7 mouse cellular contexts compared by ENCODE assay signal in genomic region chr2:179200495-179200894, GRCm38 (mm10).
DNase-seq lines count a peak whose midpoint lies in the region; ATAC-seq lines count a peak whose summit lies in the region.

No protein-coding gene starts in this region.

- no peak overlapping the region for H3K27ac ChIP-seq in embryonic facial prominence, embryonic 11.5 days (replicated peaks; ENCODE audit: low read depth, low read length)

- no peaks in the 10 kb centered on the region for H3K36me3 ChIP-seq in embryonic facial prominence, embryonic 11.5 days (replicated peaks; ENCODE audit: control insufficient read depth, insufficient read depth, low read depth, low read length)

- no peaks in the 10 kb centered on the region for H3K27me3 ChIP-seq in embryonic facial prominence, embryonic 11.5 days (ENCODE audit: control insufficient read depth, insufficient read depth, low read length)

- 9% methylated on average over 6 of the region's 6 CpGs for WGBS in embryonic facial prominence, embryonic 11.5 days

- H3K4me2 ChIP-seq in embryonic facial prominence, embryonic 11.5 days (ENCODE audit: low read depth, low read length), result no peak overlapping the region

- ATAC-seq in embryonic facial prominence, embryonic 11.5 days (replicated peaks; ENCODE audit: insufficient number of reproducible peaks, low FRiP score, low TSS enrichment, low read depth), result peak; percentile 59; the same call in 1 of the 2 replicates
- peak; percentile 64 for ATAC-seq in megakaryocyte progenitor cell, adult 5-6 weeks (replicated peaks; ENCODE audit: poor library complexity)
- no peak for ATAC-seq in frontal cortex, adult (ENCODE audit: low TSS enrichment)

- no peak overlapping the region for H3K9ac ChIP-seq in embryonic facial prominence, embryonic 11.5 days (replicated peaks; ENCODE audit: low read length)

- no peaks in the 10 kb centered on the region for H3K9me3 ChIP-seq in embryonic facial prominence, embryonic 11.5 days (replicated peaks; ENCODE audit: control insufficient read depth, low read length)

- H3K4me1 ChIP-seq in embryonic facial prominence, embryonic 11.5 days (ENCODE audit: control insufficient read depth, insufficient read depth, low read length), result no peaks in the 10 kb centered on the region

- peak; percentile 87 for DNase-seq in kidney, postnatal 10 days
- DNase-seq in kidney, adult 11 months, result no peak
- peak; percentile 4 to 29 for DNase-seq in adrenal gland, postnatal 36 days
- peak; percentile 88 for DNase-seq in embryonic facial prominence, embryonic 11.5 days (ENCODE audit: low spot score)
- DNase-seq in urinary bladder, postnatal 36 days (ENCODE audit: low spot score in 2 of 2), result no peak

- no peak overlapping the region for H3K4me3 ChIP-seq in embryonic facial prominence, embryonic 11.5 days (ENCODE audit: low read depth, low read length)

Comparison
In these comparisons a context has a peak if more than half of its experiments do, and no peak if none do; other contexts are left out.
1. DNase-seq: peak in kidney, postnatal 10 days (single experiment), adrenal gland, postnatal 36 days (2 of 2) and embryonic facial prominence, embryonic 11.5 days (single experiment); none in kidney, adult 11 months (single experiment) and urinary bladder, postnatal 36 days (0 of 2).